Mouse (Mus musculus): ENCODE measurements at regions not wholly inside any gene's neighbourhood (a gene's known extent, or its start where the extent isn't known, plus 50 kb on each side); places are given as distances from the start of the nearest gene placed in this dataset.

DNA sequence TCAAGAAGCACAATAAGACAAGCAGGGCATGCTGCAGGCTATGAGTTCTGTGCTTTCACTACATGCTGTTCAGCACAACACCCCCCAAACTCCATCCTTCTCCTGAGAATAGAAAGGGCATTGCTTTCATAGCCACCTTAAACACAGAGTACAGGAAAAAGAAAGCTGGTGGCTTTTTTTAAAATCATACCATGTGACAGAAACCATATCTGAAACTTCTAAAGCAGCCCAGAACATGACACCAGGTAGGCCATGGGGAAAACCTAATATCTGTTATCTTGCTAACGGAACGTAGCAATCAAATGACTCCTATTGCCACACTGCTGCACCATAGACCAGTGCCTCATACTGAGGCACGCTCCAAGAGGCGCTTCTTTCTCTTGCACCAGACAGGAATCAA is 139.3 kb upstream of the Jmjd1c start:
- no peak for TF ChIP-seq CTCF (IDR thresholded peaks at IDR 0.05; ENCODE audit: borderline replicate concordance, insufficient read depth, low read length)
- TF ChIP-seq POLR2A (IDR thresholded peaks at IDR 0.05; ENCODE audit: low read depth, low read length), result no peak
